Mouse (Mus musculus): ENCODE results near the gene Olfm2. TPM values are rescaled to one million over a fixed set of nuclear protein-coding genes. Genes with fewer than 3 reads are reported as not detected.
"Not testable (repeated sequence)": the region's sequence is repeated elsewhere in the genome, so short reads cannot be mapped to it uniquely, and the experiment has no call there.

Olfm2 gene
- polyA plus RNA-seq, 1 experiment: 1.1 TPM

DNA sequence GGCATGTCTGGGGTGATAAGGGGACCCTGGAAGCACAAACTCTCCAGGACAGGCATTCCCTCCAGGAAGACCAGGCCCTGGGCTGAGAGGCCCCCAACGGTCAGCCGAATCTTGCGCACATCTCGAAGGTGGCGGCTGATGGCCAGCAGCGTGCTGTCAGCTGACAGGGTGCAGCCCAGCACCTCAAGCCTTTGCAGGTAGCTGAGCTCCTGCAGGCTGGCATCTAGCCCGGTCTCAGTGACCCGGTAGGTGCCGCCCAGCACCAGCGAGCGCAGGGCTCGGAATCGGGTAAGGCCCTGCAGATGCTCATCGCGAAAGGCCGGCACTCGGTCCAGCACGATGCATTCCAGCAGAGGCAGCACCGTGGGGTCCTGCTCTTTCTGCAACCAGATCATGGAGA lies 107.6 kb downstream of the Olfm2 start:
- TF ChIP-seq CTCF (IDR thresholded peaks at IDR 0.05; ENCODE audit: control insufficient read depth, insufficient read depth, low read length): no peak
- TF ChIP-seq POLR2A (IDR thresholded peaks at IDR 0.05; ENCODE audit: borderline replicate concordance, control insufficient read depth, low read depth, low read length): no peak
- peaks cover 6% of the 10 kb centered on the region for H3K4me1 ChIP-seq (ENCODE audit: control insufficient read depth, insufficient read depth, low read length)
- no peak overlapping the region for H3K27ac ChIP-seq (ENCODE audit: control insufficient read depth, insufficient read depth, low read depth, low read length, poor library complexity)
- 93% methylated on average over 19 of the region's 19 CpGs for WGBS
- H3K4me3 ChIP-seq (replicated peaks; ENCODE audit: control insufficient read depth, low read depth, low read length): no peak overlapping the region

DNA sequence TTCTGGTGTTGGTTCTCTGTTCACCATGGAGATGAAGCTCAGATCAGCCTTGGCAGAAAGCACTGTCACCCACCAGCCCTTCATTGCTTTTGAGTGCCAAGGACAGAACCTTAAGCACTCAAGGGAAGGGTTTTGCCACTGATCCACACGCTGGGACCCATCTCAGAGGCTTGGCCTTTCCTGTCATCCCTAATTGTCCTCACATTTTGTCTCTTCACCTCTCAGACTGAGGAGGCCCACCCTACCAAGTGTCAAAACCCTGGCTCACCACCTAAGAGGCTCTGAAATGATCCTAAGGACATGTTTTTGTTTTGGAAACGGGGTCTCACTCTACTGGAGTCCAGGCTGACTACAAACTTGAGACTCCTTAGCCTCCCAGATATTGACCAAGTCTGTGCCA lies 109.4 kb downstream of the Olfm2 start:
- H3K27ac ChIP-seq (ENCODE audit: control insufficient read depth, insufficient read depth, low read depth, low read length, poor library complexity): peak overlapping the region; percentile 86
- no peak overlapping the region for H3K4me3 ChIP-seq (replicated peaks; ENCODE audit: control insufficient read depth, low read depth, low read length)
- WGBS: 82% methylated on average over 2 of the region's 2 CpGs

DNA sequence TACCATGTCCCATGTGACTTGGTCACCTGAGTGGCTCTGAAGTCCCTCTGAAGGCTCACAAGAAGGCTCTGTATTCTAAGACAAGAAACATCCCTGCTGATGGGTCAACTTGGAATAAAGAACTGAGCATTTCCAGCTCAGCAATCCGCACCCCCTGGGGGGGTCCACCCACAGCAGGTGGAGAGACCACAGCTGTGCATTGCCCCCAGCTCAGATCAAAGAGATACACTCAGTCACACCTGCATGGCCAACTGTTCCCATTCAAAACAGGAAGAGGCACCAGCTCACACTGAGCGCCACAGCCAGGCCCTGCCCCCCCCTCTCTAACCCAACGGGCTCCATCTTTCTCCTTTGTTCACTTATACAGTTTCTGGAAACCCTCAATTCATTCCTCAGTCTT lies 109.9 kb downstream of the Olfm2 start:
- Histone ChIP-seq H3K27ac (ENCODE audit: control insufficient read depth, insufficient read depth, low read depth, low read length, poor library complexity) (peak overlapping the region; percentile 86), H3K4me3 (replicated peaks; ENCODE audit: control insufficient read depth, low read depth, low read length) (no peak overlapping the region), H3K4me1 (ENCODE audit: control insufficient read depth, insufficient read depth, low read length) (peaks cover 6% of the 10 kb centered on the region)
- 52% methylated on average over 3 of the region's 3 CpGs for WGBS
- TF ChIP-seq CTCF (IDR thresholded peaks at IDR 0.05; ENCODE audit: control insufficient read depth, insufficient read depth, low read length): no peak
- no peak for TF ChIP-seq POLR2A (IDR thresholded peaks at IDR 0.05; ENCODE audit: borderline replicate concordance, control insufficient read depth, low read depth, low read length)

More for the DNA sequence above, 109.4 kb downstream of the Olfm2 start:
- H3K4me1 ChIP-seq (ENCODE audit: control insufficient read depth, insufficient read depth, low read length): peaks cover 6% of the 10 kb centered on the region
- TF ChIP-seq CTCF (IDR thresholded peaks at IDR 0.05; ENCODE audit: control insufficient read depth, insufficient read depth, low read length) (no peak), POLR2A (IDR thresholded peaks at IDR 0.05; ENCODE audit: borderline replicate concordance, control insufficient read depth, low read depth, low read length) (no peak)

DNA sequence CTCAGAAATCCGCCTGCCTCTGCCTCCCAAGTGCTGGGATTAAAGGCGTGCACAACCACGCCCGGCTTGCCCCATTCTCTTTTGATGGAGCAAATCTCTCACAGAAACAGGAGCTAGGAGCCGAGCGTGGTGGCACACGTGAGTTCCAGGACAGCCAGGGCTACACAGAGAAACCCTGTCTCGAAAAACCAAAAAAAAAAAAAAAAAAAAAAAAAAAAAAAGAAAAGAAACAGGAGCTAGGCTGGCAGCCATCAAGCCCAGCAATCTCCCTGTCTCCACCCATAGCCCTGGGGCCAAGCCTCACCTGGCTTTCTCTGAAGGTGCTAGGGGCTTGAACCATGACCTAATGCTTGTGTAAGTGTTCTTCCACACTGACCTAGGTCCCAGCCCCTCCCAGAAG lies 110.5 kb downstream of the Olfm2 start:
- WGBS: 82% methylated on average over 8 of the region's 8 CpGs
- H3K4me1 ChIP-seq (ENCODE audit: control insufficient read depth, insufficient read depth, low read length); H3K4me3 ChIP-seq (replicated peaks; ENCODE audit: control insufficient read depth, low read depth, low read length): not testable (repeated sequence)
- H3K27ac ChIP-seq (ENCODE audit: control insufficient read depth, insufficient read depth, low read depth, low read length, poor library complexity): peak overlapping the region; percentile 61

DNA sequence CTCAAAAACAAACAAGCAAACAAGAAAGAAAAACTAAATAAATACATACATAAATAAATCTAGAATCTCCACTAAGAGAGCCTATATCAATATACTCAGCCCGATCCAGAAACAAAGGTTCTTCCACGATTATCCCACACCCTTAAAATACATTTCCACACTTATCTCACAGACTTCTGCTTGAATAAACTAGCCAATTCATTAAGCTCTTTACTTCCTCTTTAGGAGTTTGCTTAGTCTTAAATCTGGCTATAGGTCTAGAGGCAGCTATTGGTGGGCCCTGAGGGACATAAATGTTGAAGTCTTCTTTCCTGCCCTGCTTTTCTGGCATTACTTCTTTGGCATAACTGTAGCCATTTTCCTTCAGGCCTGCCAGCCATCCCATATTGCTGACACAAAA lies 114.8 kb downstream of the Olfm2 start:
- TF ChIP-seq CTCF (IDR thresholded peaks at IDR 0.05; ENCODE audit: control insufficient read depth, insufficient read depth, low read length) (no peak), POLR2A (IDR thresholded peaks at IDR 0.05; ENCODE audit: borderline replicate concordance, control insufficient read depth, low read depth, low read length) (no peak)
- H3K27ac ChIP-seq (ENCODE audit: control insufficient read depth, insufficient read depth, low read depth, low read length, poor library complexity): no peak overlapping the region
- 86% methylated on average over 2 of the region's 2 CpGs for WGBS
- no peak overlapping the region for H3K4me3 ChIP-seq (replicated peaks; ENCODE audit: control insufficient read depth, low read depth, low read length)
- H3K4me1 ChIP-seq (ENCODE audit: control insufficient read depth, insufficient read depth, low read length): peaks cover 3% of the 10 kb centered on the region

Other genes with a start within 250 kb of the Olfm2 start
- 3.0 and 9.8 TPM in 2 replicates for gene Zfp266, start 224.9 kb downstream of the Olfm2 start, polyA plus RNA-seq (2011; ENCODE audit: insufficient read depth, insufficient read length, low replicate concordance, missing spikeins)
- 5.5 and 5.9 TPM in 2 replicates for gene Zfp846, start 165.1 kb downstream of the Olfm2 start, polyA plus RNA-seq (2011; ENCODE audit: insufficient read depth, insufficient read length, low replicate concordance, missing spikeins)
- 137 and 207 TPM in 2 replicates for gene Ubl5, start 103.5 kb downstream of the Olfm2 start, polyA plus RNA-seq (2011; ENCODE audit: insufficient read depth, insufficient read length, low replicate concordance, missing spikeins)
- 10.7 and 28.8 TPM in 2 replicates for gene Fbxl12, start 101.6 kb downstream of the Olfm2 start, polyA plus RNA-seq (2011; ENCODE audit: insufficient read depth, insufficient read length, low replicate concordance, missing spikeins)
- 4.3 and 8.3 TPM in 2 replicates for gene Pin1, start 94.3 kb downstream of the Olfm2 start, polyA plus RNA-seq (2011; ENCODE audit: insufficient read depth, insufficient read length, low replicate concordance, missing spikeins)
- gene Col5a3, start 68.7 kb upstream of the Olfm2 start, polyA plus RNA-seq (2011; ENCODE audit: insufficient read depth, insufficient read length, low replicate concordance, missing spikeins): 7.3 and 15.3 TPM in 2 replicates
- not detected in 2 replicates for gene Rdh8, start 72.2 kb upstream of the Olfm2 start, polyA plus RNA-seq (2011; ENCODE audit: insufficient read depth, insufficient read length, low replicate concordance, missing spikeins)
- 13.1 and 28.5 TPM in 2 replicates for gene A230050P20Rik, start 122.3 kb upstream of the Olfm2 start, polyA plus RNA-seq (2011; ENCODE audit: insufficient read depth, insufficient read length, low replicate concordance, missing spikeins)
- 1.6 TPM in 1 of 2 replicates, not detected in the other for gene Angptl6, start 133.4 kb upstream of the Olfm2 start, polyA plus RNA-seq (2011; ENCODE audit: insufficient read depth, insufficient read length, low replicate concordance, missing spikeins)
- gene Ppan, start 141.8 kb upstream of the Olfm2 start, polyA plus RNA-seq (2011; ENCODE audit: insufficient read depth, insufficient read length, low replicate concordance, missing spikeins): 41.9 and 69.7 TPM in 2 replicates
- 62.7 and 99.1 TPM in 2 replicates for gene Eif3g, start 152.3 kb upstream of the Olfm2 start, polyA plus RNA-seq (2011; ENCODE audit: insufficient read depth, insufficient read length, low replicate concordance, missing spikeins)
- 83.7 and 98.4 TPM in 2 replicates for gene Dnmt1, start 213.5 kb upstream of the Olfm2 start, polyA plus RNA-seq (2011; ENCODE audit: insufficient read depth, insufficient read length, low replicate concordance, missing spikeins)
- gene S1pr2, start 230.4 kb upstream of the Olfm2 start, polyA plus RNA-seq (2011; ENCODE audit: insufficient read depth, insufficient read length, low replicate concordance, missing spikeins): 0.84 and 2.2 TPM in 2 replicates

All from bone marrow, adult 2 months (tissue).